Mouse (Mus musculus): Measurements from ENCODE around the gene Wfdc9.
"Not testable (repeated sequence)": the region's sequence is repeated elsewhere in the genome, so short reads cannot be mapped to it uniquely, and the experiment has no call there.

The Wfdc9 gene

DNA sequence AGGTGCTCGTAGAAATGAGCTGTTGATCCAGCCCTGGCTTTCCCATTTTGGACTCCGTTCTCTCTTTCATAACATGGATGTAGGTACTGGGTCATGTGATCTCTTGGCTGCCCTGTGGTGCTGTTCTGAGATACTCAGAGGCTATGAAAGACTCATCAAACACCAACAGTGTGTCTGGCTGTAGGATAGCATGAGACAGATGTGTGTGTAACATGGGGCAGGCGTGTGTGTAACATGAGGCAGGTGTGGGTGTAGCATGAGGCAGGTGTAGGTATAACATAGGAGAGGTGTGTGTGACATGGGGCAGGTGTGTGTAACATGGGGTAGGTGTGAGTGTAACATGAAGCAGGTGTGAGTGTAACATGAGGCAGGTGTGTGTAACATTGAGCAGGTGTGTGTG is 41.0 kb downstream of the Wfdc9 start:
- no peak for DNase-seq

DNA sequence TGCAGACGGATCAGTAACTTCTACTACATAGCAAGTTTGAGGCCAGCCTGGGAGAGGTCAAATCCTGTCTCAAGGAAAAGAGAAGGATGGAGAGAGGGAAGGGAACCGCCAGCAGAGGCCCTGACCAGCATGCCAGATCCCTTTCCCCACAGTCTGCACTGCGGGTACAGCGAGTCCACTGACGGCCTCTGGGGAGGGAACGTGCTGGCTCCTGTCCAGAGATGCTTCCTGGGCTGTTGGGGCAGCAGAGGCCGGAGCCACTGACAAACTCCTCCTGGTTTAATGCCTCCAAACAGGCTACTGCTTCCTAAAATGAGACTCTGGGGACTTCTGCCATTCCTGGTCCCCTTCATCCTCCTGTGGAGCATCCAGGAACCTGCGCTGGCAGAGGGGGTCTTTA is 42.9 kb downstream of the Wfdc9 start, which contains the start of the genes Wfdc6b and Wfdc8:
Gene Wfdc6b (plus strand): TSS at position 52 of the 400 bp plus-strand sequence.
Gene Wfdc8 (minus strand): TSS at position 156 of the 400 bp plus-strand sequence.
- DNase-seq: not testable (repeated sequence)

DNA sequence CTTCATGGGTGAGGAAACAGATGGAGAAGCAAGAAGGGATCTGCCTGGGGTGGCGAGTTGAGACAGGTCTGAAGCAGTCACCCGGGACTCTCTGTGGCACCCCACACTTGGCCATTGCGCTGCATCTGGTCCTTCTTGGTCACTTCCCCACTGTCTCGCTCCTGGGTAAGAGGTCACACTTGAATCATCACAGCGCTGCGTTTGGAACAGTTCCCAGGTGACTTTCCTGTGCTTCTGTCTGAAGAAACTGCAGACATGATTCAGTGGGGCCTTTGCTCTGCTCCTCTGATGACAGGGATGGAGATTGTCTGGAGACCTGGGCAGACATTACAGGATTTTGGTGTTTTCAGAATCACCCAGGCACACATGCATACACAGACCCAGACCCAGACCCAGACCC is 47.6 kb downstream of the Wfdc9 start:
- no peak for DNase-seq

DNA sequence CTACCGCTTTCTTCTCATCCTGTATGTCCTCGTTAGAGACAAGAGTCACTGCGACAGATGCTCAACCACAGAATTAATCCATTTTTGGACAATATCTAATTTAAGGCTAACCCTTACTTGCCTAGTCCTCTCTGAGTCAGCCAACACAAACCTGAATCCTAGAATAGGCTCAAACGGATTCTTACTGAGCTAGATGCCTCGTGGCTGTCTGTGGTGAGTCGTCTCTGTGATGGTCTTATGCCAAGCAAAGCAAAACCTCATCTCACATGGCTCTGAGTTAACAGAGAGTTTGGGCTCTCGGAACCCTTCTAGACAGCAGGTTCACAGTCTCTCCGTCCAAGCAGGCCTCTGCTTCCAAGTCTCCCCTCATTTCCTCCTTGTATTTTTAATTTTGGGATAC is 52.0 kb downstream of the Wfdc9 start:
- DNase-seq: no peak

DNA sequence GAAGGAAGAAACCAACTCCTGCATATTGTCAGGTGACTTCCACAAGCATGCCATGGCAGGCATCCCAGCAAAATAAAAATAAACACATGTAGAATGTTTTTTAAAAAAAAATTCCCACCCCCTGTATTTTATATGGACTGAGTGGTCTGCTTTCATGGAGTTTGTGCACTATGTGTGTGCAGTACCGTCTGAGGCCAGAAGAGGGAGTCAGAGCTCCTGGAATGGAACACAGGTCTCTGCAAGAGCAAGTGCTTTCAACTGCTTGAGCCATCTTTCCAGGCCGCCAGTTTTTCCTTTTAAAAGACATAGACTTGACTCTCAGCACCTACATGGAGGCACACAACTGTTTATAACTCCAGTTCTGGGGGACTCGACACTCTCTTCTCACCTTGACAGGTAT is 52.9 kb downstream of the Wfdc9 start:
- DNase-seq: no peak

DNA sequence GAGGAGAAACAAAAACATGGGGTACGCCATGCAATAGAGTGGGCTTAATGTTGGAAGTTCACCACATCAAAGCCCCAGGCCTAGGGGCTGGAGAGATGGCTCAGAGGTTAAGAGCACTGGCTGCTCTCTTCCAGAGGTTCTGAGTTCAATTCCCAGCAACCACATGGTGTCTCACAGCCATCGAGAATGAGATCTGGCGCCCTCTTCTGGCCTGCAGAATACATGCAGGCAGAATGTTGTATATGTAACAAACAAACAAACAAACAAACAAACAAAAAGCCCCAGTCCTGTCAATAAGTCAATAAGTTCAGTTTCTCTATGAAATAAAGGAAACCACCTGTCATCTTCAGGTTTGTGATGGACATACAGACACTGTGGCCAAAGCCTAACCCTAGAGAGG is 56.2 kb downstream of the Wfdc9 start:
- DNase-seq: no peak

Measured in spleen, adult 18-20 months (tissue).